Mouse (Mus musculus): ENCODE data around the gene Sphk2. TPM values are rescaled to one million over a fixed set of nuclear protein-coding genes. Genes with fewer than 3 reads are reported as not detected.
"Not testable (repeated sequence)": the region's sequence is repeated elsewhere in the genome, so short reads cannot be mapped to it uniquely, and the experiment has no call there.

Sphk2 gene
- total RNA-seq, 2 experiments from 2014 or later = 15.8 to 16.7 TPM

DNA sequence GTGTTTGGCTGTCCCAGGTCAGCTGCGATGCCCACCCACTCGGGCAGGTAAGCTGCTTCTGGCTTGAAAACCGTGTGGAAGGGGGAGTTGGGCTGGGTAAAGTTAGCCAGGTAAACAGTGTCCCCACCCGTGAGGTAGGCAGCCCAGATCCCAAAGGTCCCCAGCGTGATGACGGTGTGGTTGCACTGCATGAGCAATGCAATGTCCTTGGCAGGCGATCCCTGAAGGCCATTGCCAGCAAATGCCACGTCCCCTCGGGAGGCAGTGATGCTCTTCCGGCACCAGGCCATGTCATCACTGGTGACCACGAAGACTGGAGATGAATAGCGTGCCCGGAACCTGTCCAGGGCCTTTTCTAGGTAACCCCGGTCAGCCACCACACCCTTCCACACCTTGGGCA is 39.3 kb downstream of the Sphk2 start:
- intact Hi-C loops (cut with DNase I) = no loop called here
- no peak for DNase-seq (ENCODE audit: low spot score)

GRCm38 (mm10) chr7:45677627-45678295 is 40.0 kb downstream of the Sphk2 start:
- no peak for DNase-seq (ENCODE audit: low spot score)
- intact Hi-C loops (cut with DNase I) = no loop called here

DNA sequence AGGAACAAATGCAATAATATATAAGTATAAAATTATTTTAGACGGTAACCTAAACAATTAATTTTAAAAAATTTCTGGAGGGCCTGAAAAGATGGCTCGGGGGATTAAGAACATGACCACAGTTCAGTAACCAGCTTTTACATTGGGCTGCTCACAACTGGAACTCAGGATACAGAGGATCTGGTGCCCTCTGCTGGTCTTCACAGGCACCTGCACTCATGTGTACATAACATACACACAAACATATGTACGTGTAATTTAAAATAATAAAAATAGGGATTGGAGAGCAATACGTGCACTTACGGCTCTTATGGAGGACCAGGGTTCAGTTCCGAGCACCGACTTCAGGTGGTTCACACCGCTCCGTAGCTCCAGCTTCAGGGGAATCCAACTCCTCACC is 48.9 kb downstream of the Sphk2 start:
- no peak for DNase-seq (ENCODE audit: low spot score)
- intact Hi-C loops (cut with DNase I) = no loop called here

DNA sequence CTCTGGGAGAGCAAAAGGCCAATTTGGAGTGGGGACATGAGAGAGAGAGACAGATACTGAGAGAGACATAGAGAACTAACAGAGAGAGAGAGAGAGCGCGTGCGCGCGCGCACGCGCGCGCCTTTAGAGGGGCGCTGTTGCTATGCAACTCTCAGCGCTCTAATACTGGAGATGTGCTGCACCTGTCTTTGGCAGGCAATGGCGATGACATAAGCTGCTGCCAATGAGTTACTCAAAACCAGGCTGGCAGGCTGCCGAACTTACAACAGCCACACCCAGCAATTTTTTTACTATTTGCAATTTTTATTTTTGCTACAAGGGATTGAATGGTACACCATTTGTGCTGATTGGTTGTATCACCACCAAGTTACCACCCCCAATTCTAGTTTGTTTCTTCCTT is 50.0 kb downstream of the Sphk2 start:
- intact Hi-C loops (cut with DNase I) = no loop called here
- DNase-seq (ENCODE audit: low spot score) = no peak

DNA sequence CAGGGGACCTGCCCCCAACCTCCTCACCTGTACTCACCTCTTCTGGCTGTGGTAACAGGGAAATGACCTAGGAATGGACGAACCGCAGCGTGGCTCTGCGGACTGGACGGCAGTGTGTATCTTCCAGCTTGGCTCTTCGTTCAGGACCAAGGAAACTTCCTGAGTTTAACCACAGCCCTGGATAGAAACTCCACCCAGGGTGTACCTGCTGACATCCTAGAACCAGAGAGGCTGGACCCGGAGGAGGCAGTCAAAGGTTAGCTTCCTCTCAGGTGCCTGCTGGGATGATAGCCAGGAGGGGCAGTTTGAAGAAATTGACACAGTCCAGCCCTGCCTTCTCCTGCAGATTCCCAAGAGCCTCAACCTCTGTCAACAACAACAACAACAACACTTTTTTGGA is 51.6 kb downstream of the Sphk2 start, which contains the start of gene Fut2:
Gene Fut2 (minus strand): TSS at position 234 of the 400 bp plus-strand sequence.
- intact Hi-C loops (cut with DNase I) = no loop called here
- DNase-seq (ENCODE audit: low spot score) = no peak

DNA sequence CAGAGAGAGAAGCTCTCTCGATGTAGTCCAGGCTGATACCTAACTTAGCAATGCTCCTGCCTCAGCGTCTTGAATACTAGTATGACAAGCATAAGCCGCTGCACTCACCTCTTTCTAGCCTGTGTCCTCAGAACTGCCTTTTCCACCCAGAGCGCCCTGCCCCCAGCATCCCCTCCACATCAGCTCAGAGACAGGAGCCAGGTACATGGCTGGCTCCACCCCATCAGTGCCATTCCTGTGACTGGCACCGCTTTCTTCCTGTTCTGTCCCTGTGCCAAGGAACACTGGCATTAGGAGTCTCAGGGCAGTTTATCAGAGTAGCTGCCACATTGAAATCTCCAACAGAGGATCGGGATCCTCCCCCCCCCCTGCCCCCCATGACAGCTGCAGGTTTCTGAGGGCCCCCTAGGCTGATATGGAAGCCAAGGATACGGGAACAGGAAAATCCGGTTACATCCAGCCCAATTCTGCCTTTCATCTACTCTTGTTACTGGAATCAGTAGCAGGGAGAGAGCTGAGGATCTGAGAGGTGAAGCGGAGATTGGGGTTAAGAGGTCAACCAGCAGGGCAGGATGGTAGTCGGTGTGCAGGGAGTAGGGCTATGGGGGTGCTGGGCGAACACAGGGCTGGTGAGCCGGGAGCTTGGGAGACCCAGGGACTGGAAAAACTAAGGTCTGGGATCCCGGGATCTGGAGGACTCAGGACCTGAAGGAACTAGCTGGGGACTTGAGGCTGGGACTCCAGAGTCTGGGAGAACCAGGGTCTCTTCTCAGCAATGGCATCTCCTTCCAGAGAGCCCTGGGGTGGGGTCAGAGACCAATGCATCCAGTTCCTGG is 52.3 kb downstream of the Sphk2 start:
- DNase-seq (ENCODE audit: low spot score) = no peak
- intact Hi-C loops (cut with DNase I) = no loop called here

GRCm38 (mm10) chr7:45661702-45662101 is 56.1 kb downstream of the Sphk2 start:
- DNase-seq (ENCODE audit: low spot score); intact Hi-C loops (cut with DNase I): not testable (repeated sequence)

DNA sequence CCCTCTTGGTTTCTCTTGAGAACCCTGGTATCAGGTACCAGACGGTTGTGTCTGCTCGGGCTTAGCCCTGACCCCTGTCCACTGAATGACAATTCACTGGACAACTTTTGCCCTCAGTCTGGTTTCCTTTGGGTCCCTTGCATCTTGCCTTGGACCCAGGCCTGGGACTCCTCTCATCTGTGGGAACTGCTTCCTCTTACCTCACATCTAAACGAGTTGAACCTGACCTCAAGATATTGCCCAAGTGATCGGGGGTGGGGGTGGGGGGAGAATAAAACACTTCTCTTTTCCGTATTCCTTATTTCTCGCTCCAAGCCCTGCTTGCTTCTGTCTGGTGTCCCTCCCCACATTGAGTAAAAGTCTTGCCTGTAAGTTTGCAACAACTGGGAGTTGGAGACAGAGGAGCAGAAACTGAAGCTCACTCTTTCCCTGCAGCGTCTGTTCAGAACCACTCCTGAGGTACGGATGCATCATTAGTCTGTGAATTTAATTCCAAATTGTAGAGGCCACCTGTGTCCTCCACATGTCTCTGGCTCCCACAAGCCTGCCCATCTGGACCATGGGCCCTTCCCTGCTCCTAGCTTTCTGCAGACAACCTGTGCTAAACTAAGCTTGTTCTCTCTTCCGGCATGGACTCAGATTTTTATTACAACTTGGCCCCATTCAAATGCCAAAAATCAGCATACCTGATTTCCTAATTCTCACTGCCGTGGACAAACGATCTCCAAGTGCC is 56.9 kb downstream of the Sphk2 start:
- intact Hi-C loops (cut with DNase I) = no loop called here
- DNase-seq (ENCODE audit: low spot score) = no peak

Other genes starting within 250 kb of the Sphk2 start
- gene Tulp2, start 236.1 kb downstream of the Sphk2 start, total RNA-seq (2021) = not detected
- 1 to 10 TPM; 4.0 to 5.1 TPM for gene Gm45808, start 231.2 kb downstream of the Sphk2 start, total RNA-seq (2021)
- gene Dhdh, start 229.2 kb downstream of the Sphk2 start, total RNA-seq (2021) = 1 to 10 TPM; 5.9 to 6.7 TPM
- 100 to 1,000 TPM; 126 to 129 TPM for gene Nucb1, start 207.6 kb downstream of the Sphk2 start, total RNA-seq (2021)
- 10 to 100 TPM; 22.7 to 23.9 TPM for gene Ppp1r15a, start 191.7 kb downstream of the Sphk2 start, total RNA-seq (2021)
- 1 to 10 TPM; 2.2 to 4.7 TPM for gene Plekha4, start 191.7 kb downstream of the Sphk2 start, total RNA-seq (2021)
- gene Hsd17b14, start 163.1 kb downstream of the Sphk2 start, total RNA-seq (2021) = under 1 TPM; 0.18 to 0.59 TPM
- 100 to 1,000 TPM; 188 to 200 TPM for gene Bcat2, start 147.8 kb downstream of the Sphk2 start, total RNA-seq (2021)
- not detected for gene Fgf21, start 102.5 kb downstream of the Sphk2 start, total RNA-seq (2021)
- gene Fut1, start 100.7 kb downstream of the Sphk2 start, total RNA-seq (2021) = not detected
- gene Izumo1, start 96.2 kb downstream of the Sphk2 start, total RNA-seq (2021) = under 1 TPM; 0.21 to 0.39 TPM
- gene Rasip1, start 90.5 kb downstream of the Sphk2 start, total RNA-seq (2021) = 10 to 100 TPM; 26.3 to 33.6 TPM
- gene Mamstr, start 78.0 kb downstream of the Sphk2 start, total RNA-seq (2021) = 1 to 10 TPM; 6.0 to 8.4 TPM
- under 1 TPM; 0.47 to 0.78 TPM for gene Fut2, start 51.6 kb downstream of the Sphk2 start, total RNA-seq (2021)
- gene Ntn5, start 34.0 kb downstream of the Sphk2 start, total RNA-seq (2021) = under 1 TPM; 0.14 to 0.29 TPM
- gene Sec1, start 23.6 kb downstream of the Sphk2 start, total RNA-seq (2021) = under 1 TPM in 1 of 2 experiments, not detected in 1; 0.16 TPM
- gene Car11, start 18.2 kb downstream of the Sphk2 start, total RNA-seq (2021) = 1 to 10 TPM; 2.5 to 3.8 TPM
- 100 to 1,000 TPM in 1 of 2 experiments, 10 to 100 TPM in 1; 13.6 to 153 TPM for gene Dbp, start 12.9 kb downstream of the Sphk2 start, total RNA-seq (2021)
- gene Rpl18, start 2.5 kb downstream of the Sphk2 start, total RNA-seq (2021) = 100 to 1,000 TPM; 507 to 553 TPM
- under 1 TPM; 0.20 to 0.34 TPM for gene Fam83e, start 3.2 kb upstream of the Sphk2 start, total RNA-seq (2021)
- not detected for gene Spaca4, start 7.8 kb upstream of the Sphk2 start, total RNA-seq (2021)
- gene Lmtk3, start 65.7 kb upstream of the Sphk2 start, total RNA-seq (2021) = under 1 TPM in 1 of 2 experiments, not detected in 1; 0.14 TPM
- gene Sult2b1, start 66.7 kb upstream of the Sphk2 start, total RNA-seq (2021) = not detected
- 10 to 100 TPM; 63.2 to 65.5 TPM for gene Cyth2, start 96.6 kb upstream of the Sphk2 start, total RNA-seq (2021)
- under 1 TPM; 0.55 to 0.70 TPM for gene Kcnj14, start 106.8 kb upstream of the Sphk2 start, total RNA-seq (2021)
- gene Grwd1, start 112.9 kb upstream of the Sphk2 start, total RNA-seq (2021) = 10 to 100 TPM in 1 of 2 experiments, 1 to 10 TPM in 1; 10.0 to 11.2 TPM
- gene Kdelr1, start 154.8 kb upstream of the Sphk2 start, total RNA-seq (2021) = 100 to 1,000 TPM in 1 of 2 experiments, 10 to 100 TPM in 1; 97.5 to 114 TPM
- under 1 TPM; 0.36 to 0.49 TPM for gene Grin2d, start 160.4 kb upstream of the Sphk2 start, total RNA-seq (2021)
- not detected for gene Syngr4, start 178.7 kb upstream of the Sphk2 start, total RNA-seq (2021)
- 100 to 1,000 TPM; 102 to 105 TPM for gene Tmem143, start 178.9 kb upstream of the Sphk2 start, total RNA-seq (2021)
- 10 to 100 TPM; 20.9 to 28.7 TPM for gene Emp3, start 203.4 kb upstream of the Sphk2 start, total RNA-seq (2021)
- under 1 TPM; 0.68 to 0.75 TPM for gene Ccdc114, start 206.1 kb upstream of the Sphk2 start, total RNA-seq (2021)